Mouse (Mus musculus) adrenal gland, postnatal 36 days (tissue): ENCODE measurements around the gene Degs1. TPM values are rescaled to one million over a fixed set of nuclear protein-coding genes. Genes with fewer than 3 reads are reported as not detected.

ENCODE experiments used
- DNase-seq, 2 experiments: peaks; one replicate each; pipeline ENCODE4 v3.0.0; 2021; ENCODE audit warnings: mixed read lengths in 1 of 2
- total RNA-seq, 2 experiments: library from RNA; stranded (reverse); gene quantifications; 2 replicates each; pipeline ENCODE4 v1.2.3; 2021

Degs1 gene
- total RNA-seq, 2 experiments from 2014 or later: 85.6 to 95.6 TPM

GRCm38 (mm10) chr1:182227141-182227963 is 55.3 kb downstream of the Degs1 start:
- peak in 1 of 2 experiments; percentile 5 for DNase-seq

DNA sequence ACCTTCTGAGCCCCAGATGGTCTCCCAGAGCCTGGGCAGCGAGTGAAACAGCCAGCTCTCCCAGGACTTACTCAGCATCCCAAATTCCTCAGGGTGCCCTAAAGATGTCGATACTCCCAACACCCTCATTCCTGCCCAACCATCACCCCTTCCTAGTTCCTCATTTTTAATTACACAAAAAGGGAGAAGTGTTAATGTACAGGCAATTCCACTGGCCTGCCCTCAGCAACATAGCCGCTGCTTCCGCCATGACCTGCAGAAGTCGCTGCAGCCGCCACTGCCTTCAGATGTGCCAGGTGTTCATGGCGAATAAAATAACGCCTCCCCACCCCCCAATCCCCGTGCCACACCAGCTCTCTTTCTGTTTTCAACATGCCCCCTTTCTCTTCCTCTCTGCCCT is 56.3 kb downstream of the Degs1 start:
- DNase-seq: no peak

Other genes with a start within 250 kb of the Degs1 start
- gene Srp9, start 158.1 kb downstream of the Degs1 start, total RNA-seq: 10 to 100 TPM; 57.1 to 72.5 TPM
- not detected for gene Vmn1r1, start 118.3 kb downstream of the Degs1 start, total RNA-seq
- gene Fbxo28, start 58.8 kb upstream of the Degs1 start, total RNA-seq: 10 to 100 TPM; 34.5 to 44.1 TPM
- 10 to 100 TPM; 19.9 to 20.2 TPM for gene Trp53bp2, start 126.4 kb upstream of the Degs1 start, total RNA-seq
- gene Capn2, start 234.8 kb upstream of the Degs1 start, total RNA-seq: 10 to 100 TPM; 67.0 to 88.1 TPM